Mouse (Mus musculus) ovary, postnatal 14 days (tissue): ENCODE results near the gene Adamts4.
"Not testable (repeated sequence)": the region's sequence is repeated elsewhere in the genome, so short reads cannot be mapped to it uniquely, and the experiment has no call there.

Source experiments
- DNase-seq: peaks from one replicate; pipeline ENCODE4 v3.0.0; 2022; ENCODE audit warnings: low spot score

Gene Adamts4

GRCm38 (mm10) chr1:171231844-171232243, 18.4 kb upstream of the Adamts4 start:
- DNase-seq = no peak

- DNase-seq = no peak
Observed at GRCm38 (mm10) chr1:171232348-171232747, 17.9 kb upstream of the Adamts4 start.

DNA sequence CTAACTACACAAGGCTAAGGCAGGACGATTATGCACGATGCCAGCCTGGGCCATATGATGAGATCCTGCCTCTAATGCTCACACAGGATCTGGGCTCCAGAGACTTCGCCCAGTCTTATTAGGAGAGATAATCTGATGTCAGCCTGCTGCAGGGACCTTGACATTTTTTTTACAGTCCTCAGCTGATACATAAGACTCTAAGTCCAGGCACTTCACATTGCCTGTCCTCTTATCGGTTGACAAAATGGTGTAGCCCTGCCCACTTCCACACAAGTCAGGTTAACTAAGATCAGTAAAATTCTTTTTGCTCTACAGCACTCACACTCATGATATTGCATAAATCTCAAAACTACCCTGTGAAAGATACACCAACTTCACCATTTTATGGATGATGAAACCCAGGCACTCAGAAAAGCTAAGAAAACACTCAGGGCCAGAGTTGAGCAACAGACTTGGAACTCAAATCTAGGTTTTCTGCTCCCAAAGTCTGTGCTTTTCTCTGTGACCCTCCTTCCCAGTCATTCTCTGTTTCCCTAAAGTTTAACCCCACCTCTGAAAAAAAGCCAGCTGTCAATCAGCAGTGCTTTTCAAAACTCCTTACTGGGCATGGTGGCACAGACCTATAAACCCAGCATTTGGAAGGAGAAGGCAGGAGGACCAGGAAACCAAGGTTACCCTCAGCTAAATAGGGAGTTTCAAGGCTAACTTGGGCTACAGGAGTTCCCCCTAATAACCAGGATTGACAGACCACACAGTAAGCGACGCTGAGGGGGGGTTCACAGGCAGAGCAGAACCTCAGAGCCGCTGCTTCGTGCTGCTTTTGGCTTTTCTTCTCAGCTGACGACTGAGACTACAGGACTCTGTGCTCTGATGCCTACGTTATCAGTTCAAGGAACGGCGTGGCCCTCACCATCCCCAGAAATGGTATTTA, 17.2 kb upstream of the Adamts4 start:
- DNase-seq = no peak

GRCm38 (mm10) chr1:171234126-171234525, 16.1 kb upstream of the Adamts4 start, which contains the start of gene Fcer1g:
Gene Fcer1g, minus strand, starts transcription at chr1:171234365.
- DNase-seq = no peak

DNA sequence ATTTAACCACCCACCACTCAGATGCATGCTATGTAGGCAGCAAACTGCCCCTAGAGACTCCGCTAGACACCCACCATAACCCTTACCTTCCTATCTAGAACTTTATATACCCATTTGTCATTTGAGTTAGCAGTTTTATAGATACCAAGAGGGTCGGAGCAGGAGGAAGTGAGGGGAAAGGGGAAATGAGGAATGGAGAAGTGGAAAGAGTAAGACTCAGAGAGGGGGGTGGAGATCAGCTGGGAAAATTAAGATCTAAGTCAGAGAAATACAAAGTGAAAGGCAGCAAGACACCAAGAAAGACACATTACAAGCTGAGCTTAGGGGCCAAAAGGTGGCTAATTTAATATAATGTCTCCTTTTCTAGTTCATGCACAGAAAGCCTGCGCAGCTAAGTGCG, 15.7 kb upstream of the Adamts4 start:
- DNase-seq = no peak

GRCm38 (mm10) chr1:171235791-171236190, 14.4 kb upstream of the Adamts4 start:
- no peak for DNase-seq

GRCm38 (mm10) chr1:171237438-171237837, 12.8 kb upstream of the Adamts4 start:
- DNase-seq = no peak

GRCm38 (mm10) chr1:171238463-171238862, 11.8 kb upstream of the Adamts4 start:
- DNase-seq = no peak

- DNase-seq = no peak
Observed at GRCm38 (mm10) chr1:171239992-171240744, 10.1 kb upstream of the Adamts4 start.

- no peak for DNase-seq
Observed at GRCm38 (mm10) chr1:171240911-171241310, 9.3 kb upstream of the Adamts4 start.

DNA sequence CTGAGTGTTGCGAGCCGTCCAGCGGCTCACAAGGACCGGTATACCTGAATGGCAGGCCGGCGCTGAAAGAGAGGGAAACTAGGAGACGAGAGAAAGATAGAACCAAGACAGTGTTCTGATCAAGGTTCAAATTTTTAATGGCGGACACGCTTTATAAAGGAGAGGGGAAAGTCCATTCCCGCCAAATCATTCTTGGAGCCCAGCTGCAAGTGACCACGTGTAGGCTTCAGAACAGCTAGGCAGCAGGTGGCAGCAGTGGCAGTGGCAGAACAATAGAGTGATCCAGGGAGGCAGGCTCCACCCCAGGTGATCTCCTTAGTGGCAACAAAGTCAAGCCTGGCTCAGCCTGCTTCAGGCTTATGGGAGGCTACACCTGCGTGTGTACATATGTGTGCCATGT, 8.3 kb upstream of the Adamts4 start:
- not testable (repeated sequence) for DNase-seq

DNA sequence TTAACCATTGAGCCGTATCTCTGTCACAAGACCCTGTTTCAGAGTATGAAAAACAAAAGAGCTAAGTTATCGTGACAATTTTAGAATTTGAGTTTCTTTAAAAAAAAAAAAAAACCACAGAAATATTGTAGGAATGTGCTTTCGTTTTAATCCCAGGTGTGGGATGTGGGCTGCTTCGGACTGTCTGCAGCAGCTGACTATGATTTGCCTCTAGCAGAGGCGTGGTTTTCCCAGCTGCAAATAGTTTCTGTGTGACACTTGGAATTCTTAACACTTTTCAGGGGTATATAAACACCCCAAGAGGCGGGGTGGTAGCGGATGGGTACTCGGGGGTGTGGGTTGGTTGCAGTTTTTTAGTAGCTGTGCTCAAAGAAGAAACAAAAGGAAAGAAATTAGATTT, 4.9 kb upstream of the Adamts4 start:
- DNase-seq = no peak

GRCm38 (mm10) chr1:171246709-171247452, 3.3 kb upstream of the Adamts4 start:
- DNase-seq = peak; percentile 96

DNA sequence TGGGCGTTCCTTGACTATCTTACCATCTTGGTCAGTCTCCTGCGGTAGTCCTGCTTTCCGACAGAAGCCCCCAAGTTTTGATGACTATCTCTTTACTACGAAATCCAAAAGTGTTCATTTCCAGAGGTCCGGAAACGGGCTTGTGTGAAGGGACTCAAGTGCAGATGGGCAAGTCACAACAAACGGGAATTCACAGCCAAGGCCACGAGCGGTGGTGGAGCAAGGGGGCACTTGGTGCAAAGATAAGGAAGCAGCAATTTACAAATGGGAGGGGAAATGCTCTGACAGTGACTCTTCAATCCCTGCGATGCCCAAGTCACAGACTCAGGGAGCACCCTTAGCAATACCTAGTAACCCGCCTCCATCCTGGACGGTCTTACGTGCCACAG, 2.8 kb upstream of the Adamts4 start:
- no peak for DNase-seq

DNA sequence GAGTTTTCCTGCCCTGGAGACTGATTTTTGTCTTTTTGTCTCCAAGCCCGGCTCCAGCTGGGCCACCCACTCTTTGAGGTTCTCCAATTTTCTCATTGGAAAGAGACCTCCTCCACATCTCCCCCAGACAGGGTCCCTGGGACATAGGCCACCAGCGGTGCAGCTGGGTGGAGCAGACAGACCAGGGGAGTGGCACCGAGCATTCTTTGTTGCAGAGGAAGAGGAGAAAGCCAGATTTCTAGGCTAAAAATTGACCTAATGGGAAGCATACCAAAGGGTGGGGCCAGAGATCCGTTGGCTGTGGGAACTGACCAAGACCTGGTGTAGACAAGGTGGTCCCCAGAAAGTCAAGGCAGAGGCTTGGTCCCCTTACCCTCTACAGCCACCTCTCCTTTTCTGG, 2.3 kb upstream of the Adamts4 start:
- no peak for DNase-seq

DNA sequence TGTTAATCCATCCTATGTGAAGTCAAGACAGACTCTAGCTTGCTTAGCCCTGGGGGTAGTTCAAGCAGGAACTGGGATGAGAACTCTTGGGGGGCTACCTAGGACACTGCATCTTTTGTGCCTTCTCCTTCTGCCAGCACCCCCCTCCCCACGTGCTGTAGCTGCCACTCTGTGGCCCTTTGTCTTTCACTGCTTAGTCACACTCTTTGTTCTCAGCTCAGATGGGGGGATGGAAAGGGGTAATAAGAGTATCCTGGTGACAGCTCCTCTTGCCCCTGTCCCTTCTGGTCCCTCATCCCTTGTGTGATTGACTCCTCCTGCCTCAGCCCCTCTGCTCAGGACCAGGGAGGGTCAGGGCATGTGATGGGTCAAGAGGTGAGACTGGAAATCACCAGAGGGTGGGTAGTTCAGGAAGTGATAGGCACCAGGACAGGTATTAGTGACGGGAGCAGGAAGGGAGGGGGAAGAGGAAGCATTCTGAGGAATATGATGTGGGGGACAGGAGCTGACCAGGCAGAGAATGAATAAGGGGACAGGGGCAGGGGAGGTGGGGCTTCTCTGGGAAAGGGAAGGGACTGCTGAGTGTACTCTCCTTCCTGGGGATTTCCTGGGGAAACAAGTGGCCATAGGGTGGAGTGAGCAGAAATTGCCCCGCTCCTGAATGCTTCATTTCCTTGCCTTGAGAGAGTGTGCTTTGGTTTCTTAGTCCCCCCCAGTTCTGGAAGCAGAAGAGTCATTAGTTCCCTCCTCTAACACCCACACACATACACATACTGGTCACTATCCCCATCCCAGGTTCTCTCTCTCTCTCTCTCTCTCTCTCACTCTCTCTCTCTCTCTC, 1.6 kb upstream of the Adamts4 start:
- no peak for DNase-seq

GRCm38 (mm10) chr1:171250680-171251593, 716 bp downstream of the Adamts4 start, which contains the start of gene Ndufs2:
Gene Ndufs2, minus strand, starts transcription at chr1:171251388.
- DNase-seq = no peak

- DNase-seq = no peak
Observed at GRCm38 (mm10) chr1:171251594-171252324, 1.5 kb downstream of the Adamts4 start.

- DNase-seq = no peak
Observed at GRCm38 (mm10) chr1:171252415-171252814, 2.2 kb downstream of the Adamts4 start.
